Mouse (Mus musculus): ENCODE results near the gene Tob2. TPM values are rescaled to one million over a fixed set of nuclear protein-coding genes. Genes with fewer than 3 reads are reported as not detected.

The Tob2 gene
- polyA plus RNA-seq, 1 experiment from 2014 or later, result 22.6 TPM

DNA sequence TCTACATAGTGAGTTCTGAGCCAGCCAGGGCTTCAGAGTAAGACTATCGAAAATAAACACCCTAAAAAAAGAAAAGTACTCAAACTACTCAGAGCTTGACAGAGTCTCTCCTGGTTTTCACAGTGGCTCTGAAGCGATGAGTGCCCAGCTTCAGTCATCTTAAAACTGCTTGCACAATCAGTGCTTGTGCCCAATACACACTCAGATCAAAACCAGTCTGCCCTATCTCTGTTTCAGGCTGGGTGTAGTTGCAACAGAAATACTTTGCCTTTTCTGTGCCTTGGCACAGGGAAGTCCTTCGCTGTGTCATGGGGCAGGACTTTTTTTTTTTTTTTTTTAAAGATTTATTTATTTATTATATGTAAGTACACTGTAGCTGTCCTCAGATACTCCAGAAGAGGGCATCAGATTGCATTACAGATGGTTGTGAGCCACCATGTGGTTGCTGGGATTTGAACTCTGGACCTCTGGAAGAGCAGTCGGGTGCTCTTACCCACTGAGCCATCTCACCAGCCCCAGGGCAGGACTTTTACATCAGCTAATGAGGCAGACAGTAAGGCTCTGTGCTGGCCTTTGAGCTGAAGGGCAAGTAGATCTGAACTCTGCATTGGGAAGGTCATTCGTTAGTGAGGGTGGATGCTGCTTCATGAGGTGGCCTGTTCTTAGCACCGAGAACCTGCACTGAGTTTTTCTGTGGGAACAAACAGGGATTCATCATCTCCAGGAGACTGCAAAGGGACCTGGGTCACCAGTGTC, 28.4 kb upstream of the Tob2 start:
- no peak overlapping the region for H3K4me3 ChIP-seq (replicated peaks)
- no peak overlapping the region for H3K9ac ChIP-seq (replicated peaks)
- ATAC-seq (ENCODE audit: insufficient number of reproducible peaks, insufficient read depth, low FRiP score, low TSS enrichment, low read depth), result no peak
- peaks cover 48% of the 10 kb centered on the region for H3K36me3 ChIP-seq
- no peaks in the 10 kb centered on the region for H3K27me3 ChIP-seq
- no peak overlapping the region for H3K27ac ChIP-seq
- H3K9me3 ChIP-seq, result no peaks in the 10 kb centered on the region
- WGBS, result 91% methylated on average over 6 of the region's 6 CpGs
- no peaks in the 10 kb centered on the region for H3K4me1 ChIP-seq (replicated peaks)
- no peak overlapping the region for H3K4me2 ChIP-seq

DNA sequence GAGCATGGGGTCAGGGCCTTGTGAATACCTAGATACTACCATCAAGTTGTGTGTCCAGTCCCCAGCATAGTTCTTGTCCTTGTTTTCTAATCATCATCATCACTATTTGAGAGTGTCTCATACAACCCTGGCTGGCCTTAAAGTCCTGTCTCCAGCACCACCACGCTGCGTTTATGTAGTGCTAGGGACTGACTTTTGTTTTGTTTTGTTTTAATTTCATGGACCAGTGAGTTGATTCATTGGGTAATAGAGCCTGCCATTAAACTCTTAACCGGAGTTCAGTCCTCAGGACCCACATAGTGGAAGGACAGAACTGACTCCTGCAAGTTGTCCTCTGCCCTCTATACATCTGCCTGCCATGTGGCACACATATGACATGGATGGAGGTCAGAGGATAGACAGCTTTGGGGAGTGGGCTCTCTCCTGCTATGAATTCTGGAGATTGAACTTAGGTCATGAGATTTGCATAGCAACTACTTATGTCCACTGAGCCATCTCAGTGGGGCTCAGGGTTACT, 26.9 kb upstream of the Tob2 start:
- no peak overlapping the region for H3K4me3 ChIP-seq (replicated peaks)
- 88% methylated on average over 3 of the region's 3 CpGs for WGBS
- no peak for ATAC-seq (ENCODE audit: insufficient number of reproducible peaks, insufficient read depth, low FRiP score, low TSS enrichment, low read depth)
- H3K4me2 ChIP-seq, result no peak overlapping the region
- no peaks in the 10 kb centered on the region for H3K9me3 ChIP-seq
- H3K9ac ChIP-seq (replicated peaks), result no peak overlapping the region
- H3K27me3 ChIP-seq, result no peaks in the 10 kb centered on the region
- no peak overlapping the region for H3K27ac ChIP-seq
- peaks cover 35% of the 10 kb centered on the region for H3K36me3 ChIP-seq
- H3K4me1 ChIP-seq (replicated peaks), result no peaks in the 10 kb centered on the region

DNA sequence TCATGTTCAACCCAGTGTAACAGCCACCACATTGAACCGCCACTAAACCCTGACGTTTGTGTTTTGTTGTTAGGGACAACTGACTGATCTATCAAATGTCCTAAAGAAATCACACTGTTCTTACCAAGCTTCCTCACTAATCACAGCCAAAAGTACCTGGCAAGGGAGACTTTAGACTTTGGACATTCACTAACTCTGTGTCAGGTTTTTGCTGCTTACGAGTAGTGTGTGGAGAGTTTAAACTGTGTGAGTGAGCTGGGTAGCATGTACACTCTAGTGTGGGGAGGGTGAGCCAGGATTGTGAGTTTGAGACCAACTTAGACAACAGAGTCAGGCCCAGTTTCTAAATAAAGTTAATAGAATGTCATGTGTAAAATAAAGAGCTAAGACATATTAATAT, 23.8 kb upstream of the Tob2 start:
- no peaks in the 10 kb centered on the region for H3K4me1 ChIP-seq (replicated peaks)
- no peak for ATAC-seq (ENCODE audit: insufficient number of reproducible peaks, insufficient read depth, low FRiP score, low TSS enrichment, low read depth)
- no peak overlapping the region for H3K27ac ChIP-seq
- peaks cover 9% of the 10 kb centered on the region; the same call in 1 of the 2 replicates for H3K36me3 ChIP-seq
- 88% methylated on average over 3 of the region's 3 CpGs for WGBS
- H3K4me2 ChIP-seq, result no peak overlapping the region
- H3K9ac ChIP-seq (replicated peaks), result no peak overlapping the region
- no peak overlapping the region for H3K4me3 ChIP-seq (replicated peaks)
- H3K9me3 ChIP-seq, result no peaks in the 10 kb centered on the region
- H3K27me3 ChIP-seq, result no peaks in the 10 kb centered on the region

DNA sequence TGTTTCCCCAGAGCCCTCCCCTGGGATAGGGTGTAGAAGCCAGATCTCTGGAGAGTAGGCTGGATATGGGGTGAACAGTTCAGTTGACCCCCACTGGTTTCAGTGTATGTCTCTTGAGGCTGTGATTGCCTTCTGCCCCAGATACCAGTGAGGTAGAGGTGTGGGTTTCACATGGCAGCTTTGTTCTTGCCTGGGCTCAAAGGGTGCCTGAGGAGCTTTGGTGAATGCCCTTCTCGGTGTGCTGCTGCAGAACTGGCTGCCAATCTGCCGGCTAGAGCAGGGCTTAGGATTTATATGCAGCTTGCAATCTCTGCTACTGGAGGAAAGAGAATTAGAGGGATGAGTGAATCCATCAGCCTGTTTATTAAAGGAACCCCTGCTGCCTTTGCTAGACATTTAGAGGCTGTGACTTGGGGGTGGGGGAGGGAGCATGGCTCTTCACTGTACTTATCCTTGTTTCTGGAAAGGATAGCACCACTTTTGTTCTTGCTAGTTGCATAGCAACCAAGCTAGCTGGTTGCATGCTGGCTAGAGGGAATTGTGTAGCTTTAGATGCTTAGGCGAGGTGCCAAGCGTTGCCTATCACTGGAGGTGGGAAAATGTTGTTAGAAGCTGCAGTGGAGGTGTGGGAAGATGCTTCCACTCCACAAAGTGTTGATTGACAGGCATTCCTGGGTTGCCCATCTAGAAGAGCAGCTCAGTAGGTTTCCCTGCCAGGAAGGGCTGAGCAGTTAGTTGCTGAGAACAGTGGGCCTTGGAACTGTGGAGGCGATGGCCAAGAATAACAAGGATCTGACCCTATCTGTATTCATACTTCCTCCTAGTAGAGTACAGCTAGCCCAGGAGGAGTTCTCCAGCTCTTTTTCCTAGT, 21.2 kb upstream of the Tob2 start:
- Histone ChIP-seq H3K36me3 (no peaks in the 10 kb centered on the region), H3K9ac (replicated peaks) (no peak overlapping the region), H3K4me3 (replicated peaks) (no peak overlapping the region), H3K4me1 (replicated peaks) (no peaks in the 10 kb centered on the region), H3K27me3 (no peaks in the 10 kb centered on the region), H3K9me3 (no peaks in the 10 kb centered on the region), H3K27ac (no peak overlapping the region), H3K4me2 (no peak overlapping the region)
- WGBS, result 81% methylated on average over 5 of the region's 5 CpGs
- ATAC-seq (ENCODE audit: insufficient number of reproducible peaks, insufficient read depth, low FRiP score, low TSS enrichment, low read depth), result no peak

DNA sequence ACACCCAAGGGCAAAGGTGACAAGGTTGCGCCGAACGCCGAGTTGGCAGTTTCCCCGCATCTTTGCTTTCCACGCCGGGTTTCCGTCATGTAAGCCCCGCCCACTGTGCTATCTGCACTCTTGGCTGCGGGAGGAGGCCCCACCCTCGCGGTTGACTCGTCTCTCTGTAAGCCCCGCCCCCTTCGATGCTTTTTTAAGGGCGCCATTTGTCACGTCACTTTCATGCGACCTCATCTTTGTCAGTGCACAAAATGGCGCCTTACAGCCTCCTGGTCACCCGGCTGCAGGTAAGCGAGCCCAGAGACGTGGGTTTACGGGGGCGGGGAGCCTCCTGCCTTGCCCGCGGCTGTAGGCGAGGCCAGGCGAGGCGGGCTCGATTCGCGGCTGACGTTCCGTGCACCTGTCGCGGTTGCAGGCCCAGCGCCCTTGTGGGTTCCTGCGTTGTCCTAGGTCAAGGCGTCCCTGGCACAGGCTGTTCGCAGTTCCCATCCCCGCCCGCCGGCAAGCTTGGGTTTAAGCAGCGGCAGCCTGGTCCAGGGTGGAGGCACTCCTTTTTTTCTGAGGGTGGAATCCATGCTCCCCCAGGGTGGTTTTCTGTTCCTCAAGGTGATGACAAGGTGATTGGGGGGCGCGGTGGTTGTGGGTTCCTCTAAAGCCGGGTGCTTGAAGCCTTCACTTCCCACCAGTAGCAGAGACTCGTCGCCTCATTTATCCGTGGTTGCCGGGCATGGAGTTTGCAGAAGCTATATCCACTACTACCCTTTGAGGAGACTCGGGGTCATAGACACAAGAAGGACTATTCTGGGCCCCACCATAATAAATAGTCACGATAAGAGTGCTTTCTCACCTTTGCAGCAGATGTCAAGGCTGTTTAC, 13.9 kb upstream of the Tob2 start, which contains the start of gene Aco2:
Gene Aco2, plus strand, starts transcription at position 48 of the 875 bp plus-strand sequence.
- Histone ChIP-seq H3K9ac (replicated peaks) (peak within 1 kb of the TSS; percentile 79), H3K4me3 (replicated peaks) (peak within 1 kb of the TSS; percentile 93), H3K27me3 (no peaks in the 10 kb centered on the region), H3K36me3 (peaks cover 34% of the 10 kb centered on the region), H3K27ac (peak within 1 kb of the TSS; percentile 96), H3K4me1 (replicated peaks) (peaks cover 17% of the 10 kb centered on the region), H3K4me2 (peak within 1 kb of the TSS; percentile 94), H3K9me3 (no peaks in the 10 kb centered on the region)
- under 1% methylated on average over 53 of the region's 53 CpGs for WGBS
- peak; percentile 79 for ATAC-seq (ENCODE audit: insufficient number of reproducible peaks, insufficient read depth, low FRiP score, low TSS enrichment, low read depth)

DNA sequence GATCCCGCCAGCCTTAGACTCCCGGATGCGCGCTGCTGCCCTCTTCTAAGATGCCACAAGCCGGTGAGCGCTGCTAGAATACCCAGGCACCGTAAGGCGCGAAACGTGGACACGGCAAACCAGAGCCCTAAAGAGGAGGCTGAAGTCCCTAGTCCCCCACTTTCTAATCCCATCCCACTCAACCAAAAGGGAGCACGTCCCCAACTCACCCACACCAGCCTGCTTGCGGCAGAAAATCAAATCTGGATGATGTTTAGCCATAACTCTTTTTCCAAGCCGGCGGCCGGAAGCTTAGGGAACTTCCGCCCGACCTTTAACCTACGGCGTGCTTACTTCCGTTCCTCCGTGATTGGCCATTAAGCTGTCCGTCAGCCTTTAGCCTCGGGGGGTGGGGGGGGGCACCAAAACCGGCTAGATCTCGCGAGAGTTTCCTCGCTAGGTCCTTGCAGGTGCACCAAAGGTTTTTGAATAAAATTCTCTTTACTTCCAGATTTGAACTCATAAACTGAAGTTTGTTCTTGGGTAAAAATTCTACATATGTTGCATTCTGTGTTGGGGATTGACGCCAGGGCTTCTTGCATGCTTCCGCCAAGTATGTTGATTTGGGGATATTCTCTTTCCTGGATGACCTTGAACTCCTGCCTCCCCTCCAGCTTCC, 13.1 kb upstream of the Tob2 start, which contains the start of gene Phf5a:
Gene Phf5a, minus strand, starts transcription at position 308 of the 658 bp plus-strand sequence.
- H3K9me3 ChIP-seq, result no peaks in the 10 kb centered on the region
- peak within 1 kb of the TSS; percentile 79 for H3K9ac ChIP-seq (replicated peaks)
- no peaks in the 10 kb centered on the region for H3K27me3 ChIP-seq
- peak within 1 kb of the TSS; percentile 94 for H3K4me2 ChIP-seq
- peak within 1 kb of the TSS; percentile 93 for H3K4me3 ChIP-seq (replicated peaks)
- ATAC-seq (ENCODE audit: insufficient number of reproducible peaks, insufficient read depth, low FRiP score, low TSS enrichment, low read depth), result peak; percentile 80
- peaks cover 42% of the 10 kb centered on the region for H3K36me3 ChIP-seq
- under 1% methylated on average over 30 of the region's 30 CpGs for WGBS
- H3K4me1 ChIP-seq (replicated peaks), result peaks cover 17% of the 10 kb centered on the region
- H3K27ac ChIP-seq, result peak within 1 kb of the TSS; percentile 96

DNA sequence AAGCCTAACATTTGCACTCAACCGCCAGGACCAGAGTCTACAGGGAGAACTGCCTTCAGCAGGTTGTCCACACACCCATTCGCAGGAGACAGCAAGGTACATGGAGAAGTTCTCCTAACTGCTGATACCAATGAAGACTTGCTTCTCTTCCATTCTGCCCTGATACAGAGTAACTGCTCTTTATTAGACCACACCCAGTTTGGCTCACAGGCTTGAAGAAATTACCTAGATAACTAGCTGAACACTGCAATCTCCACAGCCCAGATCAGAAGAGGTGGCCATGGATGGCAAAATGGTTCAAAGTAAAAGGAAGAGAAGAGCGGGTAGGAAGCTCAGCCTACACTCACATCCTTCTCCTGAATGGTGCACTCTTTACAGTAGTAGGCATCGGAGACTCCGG, 11.4 kb upstream of the Tob2 start:
- Histone ChIP-seq H3K4me3 (replicated peaks) (no peak overlapping the region), H3K4me2 (no peak overlapping the region), H3K9me3 (no peaks in the 10 kb centered on the region), H3K36me3 (peaks cover 59% of the 10 kb centered on the region), H3K27ac (no peak overlapping the region), H3K27me3 (no peaks in the 10 kb centered on the region), H3K9ac (replicated peaks) (no peak overlapping the region), H3K4me1 (replicated peaks) (peaks cover 17% of the 10 kb centered on the region)
- 96% methylated on average over 5 of the region's 5 CpGs for WGBS
- ATAC-seq (ENCODE audit: insufficient number of reproducible peaks, insufficient read depth, low FRiP score, low TSS enrichment, low read depth), result no peak

DNA sequence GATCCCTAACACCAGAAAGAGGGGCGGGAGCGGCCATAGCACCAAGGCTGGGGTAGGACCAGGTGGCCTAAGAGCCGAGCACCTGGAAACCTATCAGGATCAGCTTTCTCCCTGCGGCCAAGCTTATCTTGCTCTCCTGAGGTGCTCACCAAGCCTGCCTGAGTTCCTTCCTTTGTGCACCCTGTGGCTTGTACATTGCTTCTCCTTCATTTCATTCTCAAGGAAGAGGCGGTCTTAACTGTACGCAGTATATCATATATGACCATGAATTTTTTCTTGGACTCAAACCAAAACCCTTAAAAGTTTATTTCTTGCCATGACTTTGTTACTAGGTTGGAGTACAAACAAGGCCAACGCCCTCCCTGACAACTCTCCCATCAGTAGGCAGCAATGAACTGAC, 5.6 kb upstream of the Tob2 start:
- 90% methylated on average over 7 of the region's 7 CpGs for WGBS
- Histone ChIP-seq H3K36me3 (peaks cover 53% of the 10 kb centered on the region), H3K4me3 (replicated peaks) (no peak overlapping the region), H3K4me1 (replicated peaks) (0 out of 2 replicates have a peak, but pooled peaks cover 3% of the 10 kb centered on the region), H3K27me3 (no peaks in the 10 kb centered on the region), H3K9ac (replicated peaks) (no peak overlapping the region), H3K27ac (no peak overlapping the region), H3K4me2 (no peak overlapping the region), H3K9me3 (no peaks in the 10 kb centered on the region)
- ATAC-seq (ENCODE audit: insufficient number of reproducible peaks, insufficient read depth, low FRiP score, low TSS enrichment, low read depth), result no peak

DNA sequence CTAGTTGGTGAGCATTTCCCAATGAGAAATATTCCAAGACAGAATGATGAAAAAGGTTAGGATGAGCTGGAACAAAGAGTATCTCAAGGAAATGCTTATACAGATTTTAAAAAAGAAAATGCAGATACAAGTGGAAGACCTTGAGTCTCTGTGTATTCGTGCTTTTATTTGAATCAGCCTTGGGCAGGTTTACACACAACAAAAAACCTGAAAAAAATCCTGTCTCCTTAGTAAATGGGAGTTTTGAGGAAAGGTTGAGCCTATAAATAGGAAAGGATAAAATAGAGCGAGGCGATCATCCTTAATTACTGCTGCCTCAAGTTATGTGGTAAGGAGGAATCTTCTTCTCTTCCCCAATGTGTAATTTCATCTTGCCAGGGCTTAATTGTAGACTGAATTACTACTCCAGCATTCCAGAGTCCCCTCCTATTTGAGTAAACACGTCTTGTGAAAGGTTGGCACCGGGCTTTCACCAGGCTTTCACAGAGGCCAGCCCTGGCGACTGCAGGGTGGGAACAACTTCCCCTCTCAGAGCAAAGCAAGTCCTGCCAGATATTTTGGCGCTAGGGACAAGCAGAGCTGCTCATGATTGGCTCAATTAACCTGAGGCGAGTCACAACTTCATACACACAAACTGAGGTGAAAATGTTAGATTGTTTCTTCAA, 2.0 kb upstream of the Tob2 start:
- no peak overlapping the region for H3K9ac ChIP-seq (replicated peaks)
- no peaks in the 10 kb centered on the region for H3K9me3 ChIP-seq
- H3K27me3 ChIP-seq, result no peaks in the 10 kb centered on the region
- ATAC-seq (ENCODE audit: insufficient number of reproducible peaks, insufficient read depth, low FRiP score, low TSS enrichment, low read depth), result no peak
- peaks cover 6% of the 10 kb centered on the region; the same call in 1 of the 2 replicates for H3K4me1 ChIP-seq (replicated peaks)
- peak overlapping the region; percentile 97 for H3K4me2 ChIP-seq
- H3K4me3 ChIP-seq (replicated peaks), result no peak overlapping the region
- H3K36me3 ChIP-seq, result peaks cover 17% of the 10 kb centered on the region
- WGBS, result 43% methylated on average over 8 of the region's 8 CpGs
- H3K27ac ChIP-seq, result peak overlapping the region; percentile 24
